Mouse (Mus musculus): ENCODE results near the gene Paf1. TPM values are rescaled to one million over a fixed set of nuclear protein-coding genes. Genes with fewer than 3 reads are reported as not detected.

Gene Paf1
- total RNA-seq (2012; rRNA removed) = 49.9 and 53.5 TPM in 2 replicates
- polyA plus RNA-seq (2012; ENCODE audit: insufficient read depth in 1 of 2, insufficient read length in 2 of 2, low read depth in 1 of 2, low replicate concordance in 2 of 2, missing spikeins in 1 of 2) = 100 to 1,000 TPM in 1 of 2 experiments, 10 to 100 TPM in 1; 99.9 to 645 TPM

- Histone ChIP-seq H3K27ac (ENCODE audit: control insufficient read depth, low read depth, low read length) (peak within 1 kb of the TSS; percentile 64), H3K9me3 (replicated peaks; ENCODE audit: insufficient read depth, low read length) (no peaks in the 10 kb centered on the region), H3K4me3 (ENCODE audit: control insufficient read depth in 1 of 2, insufficient read depth in 1 of 2, low read depth in 2 of 2, low read length in 2 of 2) (peak within 1 kb of the TSS; percentile 88 to 92), H3K9ac (ENCODE audit: control insufficient read depth, low read depth, low read length, poor library complexity, severe bottlenecking) (peak within 1 kb of the TSS; percentile 87), H3K79me2 (ENCODE audit: control insufficient read depth, insufficient read depth, low read length, poor library complexity) (peaks cover 19% of the 10 kb centered on the region), H3K36me3 (ENCODE audit: control insufficient read depth in 1 of 2, insufficient read depth in 2 of 2, low read length in 2 of 2) (peaks cover 3 to 4% of the 10 kb centered on the region in 2 experiments; a peak in 2 of 4 replicates), H3K4me1 (ENCODE audit: control insufficient read depth in 1 of 2, insufficient read depth in 2 of 2, low read length in 2 of 2) (peaks cover 0 to 4% of the 10 kb centered on the region in 2 experiments; a peak in 1 of 4 replicates), H3K27me3 (ENCODE audit: control insufficient read depth in 1 of 2, insufficient read depth in 2 of 2, low read length in 2 of 2) (no peaks in the 10 kb centered on the region)
- peak; percentile 99 for DNase-seq (ENCODE audit: low read depth, low spot score)
- TF ChIP-seq ELF1 (IDR thresholded peaks at IDR 0.05; ENCODE audit: low read depth, low read length) = peak; percentile 45; the same call in 1 of the 2 replicates
- TF ChIP-seq MAFK (IDR thresholded peaks at IDR 0.05; ENCODE audit: borderline replicate concordance, low read depth, low read length) = no peak
- TF ChIP-seq TAL1 (IDR thresholded peaks at IDR 0.05; ENCODE audit: low read length) = no peak
- no peak for TF ChIP-seq USF1 (IDR thresholded peaks at IDR 0.05; ENCODE audit: low read depth, low read length)
- TF ChIP-seq MYC (IDR thresholded peaks at IDR 0.05; ENCODE audit: low read depth, low read length) = no peak
- TF ChIP-seq GATA1 (IDR thresholded peaks at IDR 0.05; ENCODE audit: low read depth, low read length) = no peak
- TF ChIP-seq CTCF (IDR thresholded peaks at IDR 0.05 in 2 of 3, conservative IDR thresholded peaks at IDR 0.05 in 1 of 3; ENCODE audit: control insufficient read depth in 1 of 3, insufficient read depth in 1 of 3, low read depth in 2 of 3, low read length in 3 of 3, poor library complexity in 1 of 3, severe bottlenecking in 1 of 3) = no peak
- peak; percentile 93 for TF ChIP-seq TBP (IDR thresholded peaks at IDR 0.05; ENCODE audit: low read depth, low read length)
- peak; percentile 91 to 96 for TF ChIP-seq POLR2A (IDR thresholded peaks at IDR 0.05; ENCODE audit: control insufficient read depth in 1 of 2, insufficient read depth in 1 of 2, low read depth in 1 of 2, low read length in 2 of 2, poor library complexity in 1 of 2)
- TF ChIP-seq GABPA (IDR thresholded peaks at IDR 0.05; ENCODE audit: low read depth, low read length) = no peak
- TF ChIP-seq ETS1 (IDR thresholded peaks at IDR 0.05; ENCODE audit: low read depth, low read length) = 0 out of 2 replicates have a peak, but pooled peaks have one; percentile 27
- TF ChIP-seq SMC3 (IDR thresholded peaks at IDR 0.05; ENCODE audit: low read depth, low read length) = no peak
- TF ChIP-seq POLR2AphosphoS5 (IDR thresholded peaks at IDR 0.05; ENCODE audit: borderline replicate concordance, low read depth, low read length) = no peak
- TF ChIP-seq MEF2A (IDR thresholded peaks at IDR 0.05; ENCODE audit: extremely low read depth, insufficient replicate concordance, low read depth, low read length, poor library complexity, severe bottlenecking) = no peak
- no peak for TF ChIP-seq BHLHE40 (IDR thresholded peaks at IDR 0.05; ENCODE audit: borderline replicate concordance, low read depth, low read length)
- no peak for TF ChIP-seq ZC3H11A (IDR thresholded peaks at IDR 0.05; ENCODE audit: low read depth, low read length)
- no peak for TF ChIP-seq JUND (IDR thresholded peaks at IDR 0.05; ENCODE audit: low read depth, low read length)
- no peak for TF ChIP-seq ZKSCAN1 (IDR thresholded peaks at IDR 0.05; ENCODE audit: low read depth, low read length)
- TF ChIP-seq UBTF (IDR thresholded peaks at IDR 0.05; ENCODE audit: borderline replicate concordance, insufficient read depth, low read depth, low read length) = no peak
- no peak; the same call in 1 of the 2 replicates for TF ChIP-seq TCF12 (IDR thresholded peaks at IDR 0.05; ENCODE audit: low read depth, low read length)
- TF ChIP-seq MAZ (IDR thresholded peaks at IDR 0.05; ENCODE audit: low read depth, low read length) = no peak
- TF ChIP-seq EP300 (IDR thresholded peaks at IDR 0.05; ENCODE audit: low read depth in 1 of 2, low read length in 2 of 2) = no peak
- no peak for TF ChIP-seq USF2 (IDR thresholded peaks at IDR 0.05; ENCODE audit: borderline replicate concordance in 1 of 2, insufficient read depth in 1 of 2, low read depth in 1 of 2, low read length in 2 of 2)
- peak; percentile 90 for TF ChIP-seq ZMIZ1 (IDR thresholded peaks at IDR 0.05; ENCODE audit: low read depth, low read length)
- TF ChIP-seq POLR2AphosphoS2 (IDR thresholded peaks at IDR 0.05; ENCODE audit: low read length) = peak; percentile 73; the same call in 1 of the 2 replicates
- peak; percentile 63 for TF ChIP-seq KAT2A (conservative IDR thresholded peaks at IDR 0.05; ENCODE audit: low read depth, low read length)
- TF ChIP-seq NRF1 (IDR thresholded peaks at IDR 0.05; ENCODE audit: insufficient read depth, low read depth, low read length, poor library complexity, severe bottlenecking) = 0 out of 2 replicates have a peak, but pooled peaks have one; percentile 14
- TF ChIP-seq HCFC1 (IDR thresholded peaks at IDR 0.05; ENCODE audit: low read depth, low read length) = peak; percentile 83
- TF ChIP-seq CHD2 (IDR thresholded peaks at IDR 0.05; ENCODE audit: low read length) = peak; percentile 75
- no peak for TF ChIP-seq ZNF384 (IDR thresholded peaks at IDR 0.05; ENCODE audit: low read depth, low read length)
- TF ChIP-seq SIN3A (IDR thresholded peaks at IDR 0.05; ENCODE audit: low read length) = peak; percentile 67; the same call in 1 of the 2 replicates
- TF ChIP-seq MXI1 (IDR thresholded peaks at IDR 0.05; ENCODE audit: low read depth, low read length) = peak; percentile 12; the same call in 1 of the 2 replicates
- peak; percentile 25 for TF ChIP-seq MAX (IDR thresholded peaks at IDR 0.05; ENCODE audit: low read length)
- TF ChIP-seq NELFE (IDR thresholded peaks at IDR 0.05; ENCODE audit: low read depth, low read length) = peak; percentile 95
Measured at GRCm38 (mm10) chr7:28392429-28393271, at the start of gene Paf1, which contains the start of gene Med29. Paf1 (plus strand) TSS chr7:28392951. Med29 (minus strand) TSS chr7:28392708.

All from MEL (cell line).